Mouse (Mus musculus) intestine, embryonic 16.5 days (tissue): ENCODE measurements at regions not wholly inside any gene's neighbourhood (a gene's known extent, or its start where the extent isn't known, plus 50 kb on each side); places are given as distances from the start of the nearest gene placed in this dataset.
A peak's percentile ranks its signal among the peaks of the same experiment; 100 is the strongest.

ENCODE experiments used
- ATAC-seq: fragments of 200-750 bp; cut with Nextera tagmentation; 2 replicates; pipeline ENCODE4 v1.8.0; 2017; ENCODE audit warnings: moderate TSS enrichment, moderate library complexity
- H3K27ac ChIP-seq: fragments of 300-500 bp; sonication (generic); 2 replicates; pipeline ENCODE4 v1.5.1; 2014; ENCODE audit warnings: mild to moderate bottlenecking, low read length
- H3K27me3 ChIP-seq: fragments of 300-500 bp; sonication (generic); replicated peaks from 2 replicates; pipeline ENCODE4 v1.6.1; 2014; ENCODE audit warnings: low read length, control low read depth, mixed read lengths; ENCODE audit not compliant: control insufficient read depth, insufficient read depth
- H3K36me3 ChIP-seq: fragments of 300-500 bp; sonication (generic); 2 replicates; pipeline ENCODE4 v1.6.1; 2014; ENCODE audit warnings: low read length, control low read depth; ENCODE audit not compliant: control insufficient read depth, insufficient read depth
- H3K4me1 ChIP-seq: fragments of 300-500 bp; sonication (generic); 2 replicates; pipeline ENCODE4 v1.6.1; 2014; ENCODE audit warnings: low read length, control low read depth, mixed read lengths; ENCODE audit not compliant: control insufficient read depth, insufficient read depth
- H3K4me2 ChIP-seq: fragments of 300-500 bp; sonication (generic); 2 replicates; pipeline ENCODE4 v1.6.1; 2014; ENCODE audit warnings: low read depth, low read length, control low read depth
- H3K4me3 ChIP-seq: fragments of 300-500 bp; sonication (generic); 2 replicates; pipeline ENCODE4 v1.5.1; 2014; ENCODE audit warnings: mild to moderate bottlenecking, low read length
- H3K9ac ChIP-seq: fragments of 300-500 bp; sonication (generic); 2 replicates; pipeline ENCODE4 v1.6.1; 2014; ENCODE audit warnings: low read depth, low read length
- H3K9me3 ChIP-seq: fragments of 300-500 bp; sonication (generic); 2 replicates; pipeline ENCODE4 v1.6.1; 2016; ENCODE audit warnings: low read length, control low read depth; ENCODE audit not compliant: control insufficient read depth
- WGBS: fragments of 180-500 bp; shearing (Covaris S2); extraction: QIAGEN DNeasy Blood & Tissue Kit; methylation state at CpG from one replicate; pipeline ENCODE4 v1.1.7; 2014; 5-methylcytosine and 5-hydroxymethylcytosine counted together

DNA sequence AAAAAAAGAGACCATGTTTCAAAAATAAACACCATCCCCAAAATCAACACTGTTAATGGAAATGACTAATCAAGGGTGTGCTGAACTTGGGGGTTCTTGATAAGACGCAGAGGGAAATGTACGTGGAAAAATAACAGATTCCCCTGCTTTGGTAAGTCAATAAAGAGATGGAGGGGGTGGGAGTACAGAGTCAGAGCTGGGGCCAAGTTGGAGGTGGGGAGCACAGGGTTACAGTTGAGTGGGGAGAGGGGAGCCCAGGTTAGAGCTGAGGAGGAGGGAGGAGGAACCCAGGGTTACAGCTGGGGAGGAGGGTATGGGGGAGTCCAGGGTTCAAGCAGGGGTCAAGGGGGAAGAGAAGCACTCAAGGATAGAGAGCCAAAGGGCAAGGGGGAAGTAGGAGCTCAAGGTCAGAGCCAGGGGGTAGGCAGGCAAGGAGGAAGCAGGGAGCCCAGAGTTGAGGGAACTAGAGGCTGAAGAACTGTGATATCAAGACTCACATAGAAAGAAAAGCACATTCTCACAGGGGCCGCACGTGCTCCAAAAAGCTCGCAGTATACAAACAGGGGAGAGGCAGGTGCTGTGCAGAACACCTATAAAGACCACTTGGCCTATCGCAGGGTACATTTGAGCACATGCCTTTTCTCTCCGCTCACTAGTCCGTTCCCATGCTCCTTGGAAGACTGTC, 246.4 kb downstream of the Sox9 start:
- H3K4me2 ChIP-seq: no peak overlapping the region
- no peaks in the 10 kb centered on the region for H3K36me3 ChIP-seq
- H3K9ac ChIP-seq: no peak overlapping the region
- H3K9me3 ChIP-seq: no peaks in the 10 kb centered on the region
- no peak for ATAC-seq
- 81% methylated on average over 8 of the region's 8 CpGs for WGBS
- H3K27ac ChIP-seq: no peak overlapping the region
- H3K4me1 ChIP-seq: no peaks in the 10 kb centered on the region; the same call in 1 of the 2 replicates
- no peaks in the 10 kb centered on the region for H3K27me3 ChIP-seq
- no peak overlapping the region for H3K4me3 ChIP-seq

DNA sequence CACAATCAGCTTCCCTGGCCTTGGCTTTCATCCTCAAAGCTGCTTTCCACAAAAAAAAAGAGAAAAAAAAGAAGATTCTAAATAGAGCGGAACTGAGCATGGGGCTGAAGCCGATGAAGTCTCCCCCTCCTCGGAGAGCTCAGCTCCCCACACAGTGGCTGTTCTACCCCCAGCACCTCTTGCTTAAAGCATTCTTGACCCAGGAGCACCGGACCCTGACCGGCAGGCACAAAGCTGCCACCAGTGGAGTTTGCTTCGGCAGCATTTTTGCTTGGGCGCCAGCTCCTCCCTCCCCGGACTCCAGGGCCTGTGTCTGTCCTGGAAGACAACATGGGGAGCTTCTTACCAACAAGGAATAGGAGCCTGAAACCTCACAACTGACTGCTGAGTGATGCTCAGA, 249.4 kb downstream of the Sox9 start:
- Histone ChIP-seq H3K27me3 (no peaks in the 10 kb centered on the region), H3K4me1 (no peaks in the 10 kb centered on the region; the same call in 1 of the 2 replicates), H3K9ac (no peak overlapping the region), H3K36me3 (no peaks in the 10 kb centered on the region), H3K27ac (no peak overlapping the region), H3K4me2 (no peak overlapping the region), H3K4me3 (no peak overlapping the region), H3K9me3 (no peaks in the 10 kb centered on the region)
- 81% methylated on average over 8 of the region's 8 CpGs for WGBS
- ATAC-seq: no peak

DNA sequence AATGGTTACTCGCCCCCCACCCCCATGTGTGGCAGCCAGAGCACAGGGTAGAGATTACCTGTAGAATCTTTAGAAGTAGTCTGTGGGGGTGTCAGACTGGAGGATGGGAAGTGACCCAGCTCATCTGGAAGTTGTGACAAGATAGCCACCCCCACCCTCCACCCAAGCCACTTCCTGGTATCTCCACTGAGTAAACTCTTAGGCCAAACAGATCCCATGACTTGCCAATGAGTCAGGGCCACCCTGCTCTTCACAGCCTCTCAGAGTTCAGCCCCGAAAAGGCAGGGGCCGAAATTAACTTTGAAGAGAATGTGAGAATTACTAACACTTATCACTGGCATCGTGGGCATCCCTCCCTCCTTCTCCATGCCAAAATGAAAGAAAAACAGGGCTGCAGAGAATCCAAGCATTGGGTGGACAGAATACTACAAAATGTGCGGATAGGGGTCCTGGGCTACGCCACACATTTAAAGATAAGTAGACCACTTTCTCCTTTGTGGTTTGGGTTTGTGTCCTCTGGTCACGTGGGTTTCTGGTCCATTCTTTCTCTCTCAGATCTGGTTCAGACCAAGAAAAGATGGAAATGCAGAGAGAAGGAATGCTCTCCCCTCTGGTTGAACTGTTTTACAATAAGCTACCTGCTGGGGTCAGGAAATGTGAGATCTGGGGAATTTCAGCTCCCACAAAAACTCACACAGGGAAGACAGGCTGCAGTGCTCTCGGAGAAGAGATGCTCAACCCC, 250.6 kb downstream of the Sox9 start:
- Histone ChIP-seq H3K4me3 (no peak overlapping the region), H3K4me1 (no peaks in the 10 kb centered on the region), H3K36me3 (no peaks in the 10 kb centered on the region), H3K9me3 (no peaks in the 10 kb centered on the region), H3K9ac (no peak overlapping the region), H3K27ac (no peak overlapping the region), H3K4me2 (no peak overlapping the region), H3K27me3 (no peaks in the 10 kb centered on the region)
- no peak for ATAC-seq
- WGBS: 73% methylated on average over 8 of the region's 8 CpGs

DNA sequence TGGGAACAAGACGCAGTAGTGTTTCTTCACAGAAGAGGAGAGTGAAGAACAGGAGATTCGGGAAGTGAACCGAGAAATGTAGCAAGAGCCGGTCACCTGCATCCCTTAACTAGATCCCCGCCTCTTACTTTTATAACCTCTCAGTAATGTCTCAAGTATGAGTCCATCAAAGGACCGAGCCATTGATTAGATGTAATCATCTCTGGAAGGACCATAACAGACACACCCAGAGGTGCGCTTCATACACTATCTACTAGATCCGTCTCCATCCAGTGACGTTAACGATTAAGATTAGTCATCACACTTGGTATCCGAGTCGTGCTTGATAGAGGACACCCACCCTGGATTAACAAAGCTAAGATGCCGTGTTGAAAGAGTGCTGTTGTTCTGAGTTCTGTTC, 252.9 kb downstream of the Sox9 start:
- peak; percentile 65 for ATAC-seq
- Histone ChIP-seq H3K4me2 (no peak overlapping the region), H3K4me3 (no peak overlapping the region), H3K27me3 (no peaks in the 10 kb centered on the region), H3K9ac (no peak overlapping the region), H3K36me3 (no peaks in the 10 kb centered on the region), H3K9me3 (no peaks in the 10 kb centered on the region), H3K4me1 (no peaks in the 10 kb centered on the region), H3K27ac (no peak overlapping the region)
- WGBS: 62% methylated on average over 13 of the region's 13 CpGs

DNA sequence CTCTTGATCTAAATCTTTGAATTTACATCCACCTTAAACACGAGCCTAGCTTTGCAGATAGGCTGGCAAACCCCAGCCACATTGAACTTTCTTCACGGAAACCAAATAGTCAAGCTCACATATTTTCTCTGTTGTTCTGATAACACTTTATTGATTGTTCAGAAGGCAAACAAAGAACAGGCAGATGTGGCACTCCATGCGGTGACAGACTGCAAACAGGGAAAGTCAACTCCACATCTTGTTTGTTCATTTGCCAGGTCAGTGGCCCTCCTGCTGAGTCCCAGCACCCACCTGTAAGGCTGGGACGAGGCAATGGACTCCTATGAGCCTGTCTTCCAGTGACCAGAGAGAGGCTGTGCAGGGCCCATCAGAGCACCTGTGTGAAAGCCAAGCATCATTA, 255.7 kb downstream of the Sox9 start:
- H3K27me3 ChIP-seq: no peaks in the 10 kb centered on the region
- no peaks in the 10 kb centered on the region for H3K36me3 ChIP-seq
- H3K9me3 ChIP-seq: no peaks in the 10 kb centered on the region
- no peak overlapping the region for H3K4me3 ChIP-seq
- 59% methylated on average over 4 of the region's 4 CpGs for WGBS
- no peak overlapping the region for H3K27ac ChIP-seq
- H3K9ac ChIP-seq: no peak overlapping the region
- no peaks in the 10 kb centered on the region for H3K4me1 ChIP-seq
- no peak for ATAC-seq
- H3K4me2 ChIP-seq: no peak overlapping the region

DNA sequence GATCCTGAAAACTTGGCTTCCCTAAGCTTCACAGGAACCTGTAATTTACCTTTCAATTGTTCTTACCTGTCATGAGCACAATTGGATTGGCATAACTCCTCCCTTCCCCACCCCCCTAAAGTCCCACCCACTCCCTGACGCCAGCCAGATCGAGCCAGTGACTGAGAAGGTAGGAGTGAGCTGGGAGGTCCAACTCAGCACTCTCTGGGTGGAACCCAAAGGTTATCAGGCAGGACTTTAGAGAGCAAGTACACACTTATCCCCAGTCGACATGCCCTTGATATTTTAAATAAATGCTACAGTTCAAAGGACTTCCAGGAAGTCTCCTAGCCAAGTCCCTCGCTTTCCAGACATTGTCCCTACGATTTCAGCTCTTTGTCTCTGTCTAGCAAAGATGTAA, 260.7 kb downstream of the Sox9 start:
- Histone ChIP-seq H3K27ac (0 out of 2 replicates have a peak overlapping the region, but pooled peaks have one; percentile 16), H3K9me3 (no peaks in the 10 kb centered on the region), H3K4me2 (no peak overlapping the region), H3K9ac (no peak overlapping the region), H3K36me3 (no peaks in the 10 kb centered on the region), H3K4me1 (peaks cover 20% of the 10 kb centered on the region), H3K27me3 (no peaks in the 10 kb centered on the region), H3K4me3 (no peak overlapping the region)
- peak; percentile 90 for ATAC-seq
- WGBS: 41% methylated on average over 5 of the region's 5 CpGs

DNA sequence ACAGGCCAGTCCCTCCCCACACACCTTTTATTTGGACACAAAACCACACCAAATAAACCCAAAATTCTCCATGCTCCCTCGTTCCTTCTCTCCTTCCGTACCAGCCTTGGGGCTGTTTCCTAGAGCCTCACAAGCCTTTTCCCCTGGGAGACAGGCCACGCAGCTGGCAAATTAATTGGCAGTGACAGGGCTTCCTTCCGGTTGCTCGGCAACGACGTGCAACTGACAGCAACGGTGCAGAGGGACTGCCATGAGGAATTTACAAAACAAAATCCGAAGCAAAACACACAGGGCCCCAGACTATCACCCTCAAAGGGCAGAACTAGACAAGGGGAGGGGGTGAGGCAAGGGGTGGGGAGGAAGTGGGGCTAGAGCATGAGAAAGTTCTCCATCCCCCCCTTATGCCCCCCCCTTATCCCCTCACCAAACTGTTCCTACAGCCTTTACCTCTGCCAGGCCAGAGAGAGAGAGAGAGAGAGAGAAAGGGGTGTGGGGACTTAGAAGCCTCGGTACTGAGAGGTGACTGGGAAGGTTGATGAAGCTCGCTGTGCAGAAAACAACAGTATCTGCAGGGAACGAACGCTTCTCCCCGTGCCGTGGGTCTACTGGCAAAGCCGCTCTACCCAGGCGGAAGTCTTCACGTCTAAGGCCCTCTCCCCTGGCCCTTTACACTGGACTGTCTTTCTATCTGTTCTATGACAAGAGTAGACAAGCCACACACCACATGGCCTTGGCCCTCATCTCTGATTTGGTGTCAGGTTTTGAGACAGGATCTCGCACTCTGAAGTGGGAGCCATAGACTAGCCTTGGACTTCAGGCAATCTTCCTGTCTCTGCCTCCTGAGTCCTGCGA, 264.4 kb downstream of the Sox9 start:
- Histone ChIP-seq H3K36me3 (no peaks in the 10 kb centered on the region), H3K27ac (no peak overlapping the region), H3K4me1 (peaks cover 33% of the 10 kb centered on the region), H3K27me3 (no peaks in the 10 kb centered on the region), H3K9me3 (no peaks in the 10 kb centered on the region), H3K4me3 (no peak overlapping the region), H3K4me2 (no peak overlapping the region), H3K9ac (no peak overlapping the region)
- WGBS: 41% methylated on average over 20 of the region's 20 CpGs
- ATAC-seq: no peak

DNA sequence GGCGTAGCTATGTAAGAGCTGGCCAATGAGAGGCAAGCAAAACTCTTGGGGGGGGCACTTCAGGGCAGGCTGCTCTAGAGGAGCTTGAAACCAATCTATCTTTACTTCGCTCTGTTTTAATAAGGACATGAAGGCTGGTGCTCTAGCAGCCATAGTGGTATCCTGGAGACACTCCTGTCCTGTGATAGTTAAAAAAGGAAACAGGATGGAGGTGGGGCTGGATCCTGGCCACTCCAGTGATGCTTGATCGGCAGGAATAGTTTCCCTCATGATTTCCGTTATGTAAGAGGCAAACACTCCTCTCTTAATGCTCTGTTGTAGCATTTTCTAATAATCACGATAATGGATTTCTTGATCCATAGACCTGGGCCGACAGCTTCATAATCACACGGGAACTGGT, 266.1 kb downstream of the Sox9 start:
- Histone ChIP-seq H3K4me2 (no peak overlapping the region), H3K4me1 (peaks cover 40% of the 10 kb centered on the region), H3K27ac (no peak overlapping the region), H3K9ac (no peak overlapping the region), H3K9me3 (no peaks in the 10 kb centered on the region), H3K27me3 (no peaks in the 10 kb centered on the region), H3K4me3 (no peak overlapping the region), H3K36me3 (no peaks in the 10 kb centered on the region)
- no peak for ATAC-seq
- WGBS: 78% methylated on average over 7 of the region's 7 CpGs

DNA sequence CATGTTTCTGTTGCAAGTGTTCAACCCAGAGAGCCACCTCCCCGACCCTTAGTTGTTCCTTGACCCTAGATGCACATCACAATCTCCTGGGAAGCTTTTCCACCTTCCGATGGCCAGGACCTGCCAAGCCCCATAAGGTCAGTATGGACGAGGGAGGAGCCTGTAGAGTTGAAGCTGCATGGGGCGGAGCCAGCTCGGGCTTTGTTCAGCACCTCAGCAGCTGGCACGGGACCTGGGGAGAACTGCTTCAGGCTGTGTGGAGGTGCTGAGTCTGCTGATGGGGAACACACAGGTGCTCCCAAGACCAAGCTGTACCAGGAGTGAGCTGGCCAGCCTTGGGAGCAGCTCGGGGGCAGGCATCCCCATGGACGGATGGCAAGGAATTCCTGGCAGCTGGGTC, 267.6 kb downstream of the Sox9 start:
- H3K27me3 ChIP-seq: no peaks in the 10 kb centered on the region
- peaks cover 30% of the 10 kb centered on the region for H3K4me1 ChIP-seq
- no peak overlapping the region for H3K27ac ChIP-seq
- H3K9me3 ChIP-seq: no peaks in the 10 kb centered on the region
- H3K4me3 ChIP-seq: no peak overlapping the region
- H3K4me2 ChIP-seq: no peak overlapping the region
- no peak; the same call in 1 of the 2 replicates for ATAC-seq
- H3K9ac ChIP-seq: no peak overlapping the region
- H3K36me3 ChIP-seq: no peaks in the 10 kb centered on the region
- WGBS: 56% methylated on average over 8 of the region's 8 CpGs
